Mouse (Mus musculus) bone marrow, adult 2 months (tissue): ENCODE results near the gene B4galnt4.

ENCODE experiments used
- CTCF ChIP-seq: fragments of 200-500 bp; IDR thresholded peaks from 2 replicates; pipeline ENCODE4 v1.5.1; 2011; ENCODE audit warnings: low read length, control low read depth; ENCODE audit not compliant: control insufficient read depth, insufficient read depth
- POLR2A ChIP-seq: fragments of 200-500 bp; IDR thresholded peaks from 2 replicates; pipeline ENCODE4 v1.6.1; 2011; ENCODE audit warnings: low read depth, mild to moderate bottlenecking, control low read depth, low read length, borderline replicate concordance; ENCODE audit not compliant: control insufficient read depth

GRCm38 (mm10) chr7:141060426-141061242, at the start of gene B4galnt4:
- TF ChIP-seq CTCF: no peak
- no peak for TF ChIP-seq POLR2A
